Mouse (Mus musculus): ENCODE data around the gene Auts2.

Auts2 gene

DNA sequence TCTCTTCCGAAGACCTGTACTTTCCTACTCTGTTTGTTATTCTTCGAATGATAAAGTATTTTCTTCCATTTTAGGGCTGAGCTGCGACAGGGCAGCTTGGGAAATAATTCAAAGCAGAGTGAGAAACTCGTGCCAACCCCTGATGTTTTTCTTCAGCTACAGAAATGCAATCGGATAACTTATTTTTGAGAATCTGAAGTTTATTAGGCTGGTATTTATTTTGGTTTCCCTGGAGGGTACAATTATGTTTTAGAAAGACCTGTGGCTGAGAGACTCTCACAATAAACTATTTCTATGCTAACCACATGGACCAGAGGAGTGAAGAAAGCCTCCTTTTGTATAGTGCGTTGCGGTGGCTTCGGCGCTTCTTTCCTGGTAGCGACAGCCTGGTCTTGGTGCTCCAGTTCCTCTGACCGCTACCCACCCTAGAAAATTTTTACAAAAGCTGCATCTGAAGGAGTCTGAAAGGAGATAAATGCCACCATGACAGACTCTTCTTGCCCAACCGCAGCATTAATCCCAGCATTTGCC, 550.4 kb downstream of the Auts2 start:
- no peak for DNase-seq (ENCODE audit: low spot score)

GRCm38 (mm10) chr5:131992268-131992667, 550.9 kb downstream of the Auts2 start:
- no peak for DNase-seq (ENCODE audit: low spot score)

GRCm38 (mm10) chr5:131990532-131990931, 552.6 kb downstream of the Auts2 start:
- no peak for DNase-seq (ENCODE audit: low spot score)

DNA sequence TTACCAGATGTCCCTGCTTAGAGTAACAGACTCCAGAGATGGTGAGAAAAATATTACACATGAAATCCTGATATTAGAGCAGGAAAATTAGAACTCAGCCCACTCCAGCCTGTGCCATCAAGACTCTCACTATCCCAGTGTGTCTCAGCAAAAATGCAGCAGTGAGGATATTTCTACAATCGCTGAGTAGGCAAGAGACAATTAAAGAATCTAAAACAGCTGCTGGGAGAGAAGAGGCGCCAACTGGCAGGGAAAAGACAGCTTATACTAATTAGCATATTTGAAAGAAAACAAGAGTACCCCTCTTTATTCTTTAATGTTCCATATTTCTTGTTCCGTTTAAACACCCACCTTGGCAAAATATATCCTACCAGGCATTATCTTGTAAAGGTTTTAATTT, 561.7 kb downstream of the Auts2 start:
- no peak for DNase-seq (ENCODE audit: low spot score)

GRCm38 (mm10) chr5:131978939-131979338, 564.2 kb downstream of the Auts2 start:
- no peak for DNase-seq (ENCODE audit: low spot score)

- no peak for DNase-seq (ENCODE audit: low spot score)
Observed at GRCm38 (mm10) chr5:131977497-131977896, 565.6 kb downstream of the Auts2 start.

- DNase-seq (ENCODE audit: low spot score), result no peak
Observed at GRCm38 (mm10) chr5:131971901-131972300, 571.2 kb downstream of the Auts2 start.

DNA sequence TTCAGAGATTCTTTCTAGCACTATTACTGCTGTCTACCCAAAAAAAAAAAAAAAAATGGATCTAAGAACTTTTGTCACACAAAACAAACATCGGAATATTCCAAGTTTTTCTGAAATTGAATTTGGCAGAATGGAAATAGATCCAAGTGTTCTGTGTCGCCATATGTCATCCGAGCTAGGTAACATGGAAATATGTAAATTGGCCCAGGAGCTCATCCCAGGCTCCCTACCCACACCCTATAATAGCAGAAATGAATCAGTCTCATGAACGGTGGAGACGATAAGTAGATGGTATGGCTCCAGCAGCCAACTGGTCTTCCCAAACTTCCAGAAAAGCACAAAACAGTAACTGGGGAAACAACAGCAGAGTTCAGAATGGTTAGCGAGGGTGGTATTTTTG, 577.6 kb downstream of the Auts2 start:
- no peak for DNase-seq (ENCODE audit: low spot score)

DNA sequence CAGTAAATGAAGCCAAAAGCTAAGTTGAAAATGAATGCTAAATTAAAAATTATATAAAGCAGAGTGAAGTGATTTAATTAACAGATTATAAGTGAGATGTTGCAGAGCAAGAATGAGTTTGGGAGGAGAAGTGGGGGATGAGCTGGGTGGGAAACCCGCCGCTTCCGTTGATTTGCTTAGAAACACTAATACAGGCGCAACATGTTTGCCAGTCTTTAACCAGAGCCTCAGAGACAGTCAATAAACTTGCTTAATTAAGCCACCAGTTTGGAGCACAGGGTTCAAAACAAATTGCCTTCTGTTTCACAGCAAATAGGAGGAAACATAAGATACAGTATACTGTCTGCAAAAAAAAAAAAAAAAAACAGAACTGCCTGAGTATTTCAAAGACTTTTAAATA, 579.6 kb downstream of the Auts2 start:
- no peak for DNase-seq (ENCODE audit: low spot score)

GRCm38 (mm10) chr5:131961859-131962258, 581.3 kb downstream of the Auts2 start:
- DNase-seq (ENCODE audit: low spot score), result no peak

- DNase-seq (ENCODE audit: low spot score), result no peak
Observed at GRCm38 (mm10) chr5:131960432-131960831, 582.7 kb downstream of the Auts2 start.

- DNase-seq (ENCODE audit: low spot score), result no peak
Observed at GRCm38 (mm10) chr5:131956998-131957397, 586.1 kb downstream of the Auts2 start.

DNA sequence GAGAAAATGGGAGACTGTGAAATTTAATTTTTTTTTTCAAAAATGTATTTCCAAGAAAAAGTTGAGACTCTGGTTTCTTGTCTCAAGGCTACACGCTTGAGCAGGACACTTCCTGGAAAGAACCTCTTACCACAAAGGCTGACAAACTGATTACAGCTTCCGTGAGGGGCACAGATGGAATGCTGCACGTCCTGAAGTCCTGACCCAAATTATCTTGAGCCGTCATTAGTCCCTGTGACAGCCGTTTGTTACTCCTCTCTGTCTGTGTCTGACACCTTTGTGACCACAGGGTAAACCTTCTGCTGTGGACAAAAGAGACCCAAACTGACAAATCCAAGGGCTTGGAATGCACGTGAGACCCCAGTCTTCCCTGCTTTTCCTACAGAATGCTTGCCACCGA, 587.1 kb downstream of the Auts2 start:
- DNase-seq (ENCODE audit: low spot score), result no peak

DNA sequence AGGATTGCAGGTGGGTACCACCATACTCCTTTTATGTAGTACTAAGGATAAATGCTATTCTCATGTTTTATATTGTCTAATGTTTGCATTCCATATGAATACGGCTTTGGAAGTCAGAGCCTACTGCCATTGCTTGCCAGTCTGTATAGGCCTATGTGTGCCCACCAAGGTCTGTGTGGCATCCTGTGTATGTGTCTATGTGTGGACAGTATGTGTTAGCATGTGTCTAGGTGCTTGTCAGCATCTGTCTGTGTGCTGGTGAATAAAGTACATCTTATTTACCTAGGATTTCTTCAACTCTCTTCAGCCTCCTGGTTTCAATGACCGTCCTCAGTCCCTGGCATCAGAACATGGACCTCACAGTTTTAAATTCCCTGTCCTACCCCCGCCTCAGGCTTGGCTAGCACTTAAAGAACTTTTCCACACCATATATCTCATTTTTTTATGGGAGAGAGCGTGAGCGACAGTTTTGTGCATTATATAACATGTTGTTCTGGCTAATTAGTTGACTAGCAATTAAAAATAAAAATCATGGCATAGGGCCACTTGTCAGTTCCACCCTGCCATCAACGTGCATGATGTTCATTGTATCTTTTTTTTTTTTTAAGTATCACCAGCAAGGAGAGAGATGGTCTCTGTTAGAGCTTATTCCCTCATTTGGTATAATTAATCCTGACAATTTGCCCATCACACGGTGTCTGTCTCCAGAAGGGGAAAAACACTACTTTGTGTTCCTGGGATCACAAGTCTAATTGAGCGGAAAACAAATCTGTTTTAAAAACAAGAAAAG, 587.7 kb downstream of the Auts2 start:
- DNase-seq (ENCODE audit: low spot score), result no peak

DNA sequence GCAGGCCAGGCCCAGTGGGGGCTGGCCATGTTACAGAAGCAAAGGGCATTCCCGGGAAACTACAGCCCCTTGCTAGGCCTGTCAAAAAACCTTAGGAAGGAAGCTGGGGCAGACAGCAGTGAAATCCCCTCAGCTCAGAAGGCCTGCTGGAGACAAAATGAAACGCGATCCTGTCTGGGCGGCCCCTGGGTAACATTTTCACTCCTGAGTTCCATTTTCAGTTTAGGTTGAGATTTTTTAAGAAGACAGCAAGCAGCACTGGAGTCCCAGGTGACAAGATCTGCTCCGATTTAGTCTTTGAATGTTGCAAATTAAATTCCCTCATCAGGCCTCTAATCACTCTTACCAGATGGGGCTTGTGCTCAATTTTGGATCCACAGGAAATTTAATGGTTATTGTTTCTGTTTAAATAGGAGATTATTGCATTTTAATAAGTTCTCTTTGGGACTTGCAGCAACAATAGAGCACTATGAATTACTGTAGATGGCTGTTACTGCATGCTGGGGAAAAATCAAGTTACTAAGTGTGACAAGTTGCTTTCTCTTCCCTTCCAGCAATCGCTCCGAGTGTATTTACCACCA, 594.5 kb downstream of the Auts2 start:
- DNase-seq (ENCODE audit: low spot score), result no peak

DNA sequence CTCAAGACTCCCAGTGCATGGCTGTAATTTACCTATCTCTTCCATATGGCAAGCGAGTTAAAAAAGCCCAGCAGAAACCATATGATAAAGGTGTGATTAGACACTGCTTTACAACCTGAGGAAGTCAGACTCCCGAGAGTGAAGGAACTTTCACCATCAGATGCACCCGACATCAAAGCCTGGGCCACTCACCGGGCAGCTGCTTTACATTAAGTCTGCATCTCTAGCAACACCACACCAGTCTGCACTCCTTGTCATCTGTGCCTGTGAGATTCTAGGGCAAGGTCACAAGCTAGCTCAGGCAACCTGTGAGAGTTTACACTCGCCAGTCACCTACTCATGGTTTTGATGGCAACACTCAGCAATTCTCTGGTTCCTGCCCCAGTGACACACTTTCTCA, 596.3 kb downstream of the Auts2 start:
- no peak for DNase-seq (ENCODE audit: low spot score)

DNA sequence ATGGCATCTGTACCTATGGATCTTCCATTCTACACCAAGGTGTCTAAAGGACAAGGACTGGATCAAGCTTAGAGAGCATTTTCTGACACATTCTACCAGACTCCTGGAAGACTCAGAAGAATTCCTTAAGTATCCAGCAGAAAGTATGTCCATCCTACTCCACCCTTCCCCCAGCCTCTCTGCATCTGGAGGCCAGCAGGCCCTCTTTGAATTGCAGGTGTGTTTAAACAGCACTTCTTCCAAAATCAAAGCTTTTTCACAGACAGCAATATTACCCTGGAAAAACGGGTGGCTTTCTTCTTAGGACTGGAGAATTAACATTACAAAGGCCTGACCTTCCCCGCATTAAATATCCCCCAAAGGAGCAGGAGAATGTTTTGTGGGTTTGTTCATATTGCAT, 598.4 kb downstream of the Auts2 start:
- DNase-seq (ENCODE audit: low spot score), result no peak

DNA sequence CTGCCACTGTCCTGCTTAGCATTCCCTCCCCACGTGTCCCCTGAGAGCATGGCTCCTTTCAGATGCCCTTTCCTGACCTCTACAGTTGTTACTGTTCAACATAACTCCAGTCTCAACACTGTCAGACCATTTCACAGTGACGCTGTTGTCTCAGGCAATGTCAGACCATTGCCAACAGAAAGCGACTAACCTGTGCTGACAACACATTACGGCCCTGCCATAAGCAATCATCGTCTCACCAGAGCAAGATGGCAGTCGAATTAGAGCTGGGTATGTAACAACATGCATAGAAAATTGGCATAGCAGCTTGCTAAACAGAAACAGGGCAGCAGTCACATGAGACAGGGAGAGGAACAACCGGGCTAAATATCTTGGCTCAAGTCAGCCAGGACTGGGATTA, 614.4 kb downstream of the Auts2 start:
- DNase-seq (ENCODE audit: low spot score), result no peak

DNA sequence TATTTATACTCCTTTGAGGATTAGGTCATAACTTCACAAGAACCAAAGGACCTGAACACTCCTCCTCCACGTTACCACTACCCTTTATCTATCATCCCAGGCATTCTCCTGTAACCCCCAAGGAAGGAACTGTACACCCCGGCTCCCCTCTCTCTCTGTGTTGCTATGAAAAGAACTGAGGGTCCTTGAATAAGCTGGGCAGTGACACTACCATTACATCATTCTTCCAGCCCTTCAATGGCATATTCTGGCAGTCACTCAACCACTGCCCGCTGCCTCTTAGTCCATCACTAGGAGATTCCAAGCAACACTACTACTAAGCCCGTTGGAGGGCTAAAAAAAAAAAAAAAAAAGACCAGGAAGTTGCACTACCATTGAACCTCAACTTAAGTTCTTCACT, 620.4 kb downstream of the Auts2 start:
- no peak for DNase-seq (ENCODE audit: low spot score)

DNA sequence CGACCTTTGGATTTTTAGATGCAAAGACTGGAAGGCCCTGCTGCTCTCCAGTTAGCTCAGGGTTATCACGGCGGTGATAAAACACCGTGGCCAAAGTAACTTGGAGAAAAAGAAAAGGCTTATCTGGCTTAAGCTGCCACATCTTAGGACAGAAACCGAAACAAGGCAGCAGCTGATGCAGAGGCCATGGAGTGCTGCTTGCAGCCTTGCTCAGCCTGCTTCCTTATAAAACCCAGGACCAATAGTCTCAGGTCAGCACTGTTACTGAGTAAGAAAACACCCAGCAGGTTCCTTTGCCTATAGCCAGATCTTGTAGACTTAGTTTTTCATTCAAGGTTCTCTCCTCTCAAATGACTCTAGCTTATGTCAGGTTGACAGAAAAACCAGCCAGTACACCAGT, 621.0 kb downstream of the Auts2 start:
- DNase-seq (ENCODE audit: low spot score), result no peak

- DNase-seq (ENCODE audit: low spot score), result no peak
Observed at GRCm38 (mm10) chr5:131919983-131920777, 623.0 kb downstream of the Auts2 start.

GRCm38 (mm10) chr5:131916791-131917403, 626.2 kb downstream of the Auts2 start:
- no peak for DNase-seq (ENCODE audit: low spot score)

Measured in spleen, adult 12 weeks (tissue).